Mouse (Mus musculus): ENCODE data around the gene Pdzd2.

GRCm38 (mm10) chr15:12533254-12533653 is 206.5 kb downstream of the Pdzd2 start:
- TF ChIP-seq CTCF (IDR thresholded peaks at IDR 0.05) (no peak), EP300 (IDR thresholded peaks at IDR 0.05) (no peak)
